Mouse (Mus musculus): ENCODE data around the gene Rpusd1.

Rpusd1 gene

GRCm38 (mm10) chr17:25727265-25728008 lies at the start of gene Rpusd1, which contains the start of gene Chtf18:
Rpusd1 (plus strand) TSS chr17:25727670.
Chtf18 (minus strand) TSS chr17:25727419.
- DNase-seq (ENCODE audit: low read depth, low spot score) = peak; percentile 100

- DNase-seq (ENCODE audit: low read depth, low spot score) = no peak
Measured at GRCm38 (mm10) chr17:25677969-25678368, 49.5 kb upstream of the Rpusd1 start.

- DNase-seq (ENCODE audit: low read depth, low spot score) = no peak
Measured at GRCm38 (mm10) chr17:25679818-25680217, 47.7 kb upstream of the Rpusd1 start.

GRCm38 (mm10) chr17:25681636-25682035 lies 45.8 kb upstream of the Rpusd1 start:
- no peak for DNase-seq (ENCODE audit: low read depth, low spot score)

GRCm38 (mm10) chr17:25686323-25686722 lies 41.1 kb upstream of the Rpusd1 start:
- no peak for DNase-seq (ENCODE audit: low read depth, low spot score)

GRCm38 (mm10) chr17:25688922-25689321 lies 38.5 kb upstream of the Rpusd1 start:
- DNase-seq (ENCODE audit: low read depth, low spot score) = no peak

- DNase-seq (ENCODE audit: low read depth, low spot score) = no peak
Measured at GRCm38 (mm10) chr17:25696263-25696662, 31.2 kb upstream of the Rpusd1 start.

- DNase-seq (ENCODE audit: low read depth, low spot score) = peak; percentile 52
Measured at GRCm38 (mm10) chr17:25698446-25698845, 29.0 kb upstream of the Rpusd1 start.

- DNase-seq (ENCODE audit: low read depth, low spot score) = no peak
Measured at GRCm38 (mm10) chr17:25700863-25701496, 26.5 kb upstream of the Rpusd1 start.

GRCm38 (mm10) chr17:25709994-25710393 lies 17.5 kb upstream of the Rpusd1 start:
- no peak for DNase-seq (ENCODE audit: low read depth, low spot score)

GRCm38 (mm10) chr17:25711136-25711535 lies 16.3 kb upstream of the Rpusd1 start:
- no peak for DNase-seq (ENCODE audit: low read depth, low spot score)

GRCm38 (mm10) chr17:25715627-25716026 lies 11.8 kb upstream of the Rpusd1 start:
- no peak for DNase-seq (ENCODE audit: low read depth, low spot score)

- no peak for DNase-seq (ENCODE audit: low read depth, low spot score)
Measured at GRCm38 (mm10) chr17:25716130-25716529, 11.3 kb upstream of the Rpusd1 start.

- DNase-seq (ENCODE audit: low read depth, low spot score) = no peak
Measured at GRCm38 (mm10) chr17:25716711-25717637, 10.5 kb upstream of the Rpusd1 start, which contains the start of gene Gng13. Gng13 (plus strand) TSS chr17:25717171.

- DNase-seq (ENCODE audit: low read depth, low spot score) = no peak
Measured at GRCm38 (mm10) chr17:25717691-25718090, 9.8 kb upstream of the Rpusd1 start.

GRCm38 (mm10) chr17:25721476-25721875 lies 6.0 kb upstream of the Rpusd1 start:
- DNase-seq (ENCODE audit: low read depth, low spot score) = no peak

GRCm38 (mm10) chr17:25723470-25723869 lies 4.0 kb upstream of the Rpusd1 start:
- DNase-seq (ENCODE audit: low read depth, low spot score) = no peak

- DNase-seq (ENCODE audit: low read depth, low spot score) = no peak
Measured at GRCm38 (mm10) chr17:25723919-25724318, 3.6 kb upstream of the Rpusd1 start.

GRCm38 (mm10) chr17:25725264-25725663 lies 2.2 kb upstream of the Rpusd1 start:
- DNase-seq (ENCODE audit: low read depth, low spot score) = no peak

- DNase-seq (ENCODE audit: low read depth, low spot score) = no peak
Measured at GRCm38 (mm10) chr17:25728009-25728270, 470 bp downstream of the Rpusd1 start.

GRCm38 (mm10) chr17:25732082-25732481 lies 4.6 kb downstream of the Rpusd1 start:
- DNase-seq (ENCODE audit: low read depth, low spot score) = peak; percentile 64

GRCm38 (mm10) chr17:25735246-25735645 lies 7.8 kb downstream of the Rpusd1 start:
- DNase-seq (ENCODE audit: low read depth, low spot score) = no peak
